Mouse (Mus musculus): ENCODE data around the gene Cpne2. TPM values are rescaled to one million over a fixed set of nuclear protein-coding genes. Genes with fewer than 3 reads are reported as not detected.

Cpne2 gene
- total RNA-seq (2021) = 10 to 100 TPM; 23.3 to 27.0 TPM
- long read RNA-seq, experiment 1, transcript Cpne2-201 (16 exons, 2,342 nt) = major isoform, 15 of 20 reads
- long read RNA-seq, experiment 1, partial matches to known transcripts = 2 of 20 reads
- long read RNA-seq, experiment 1, other reads (novel, unspliced or antisense) = 2 of 20 reads
- long read RNA-seq, experiment 2, transcript Cpne2-201 (16 exons, 2,342 nt) = major isoform, 16 of 20 reads
- long read RNA-seq, experiment 2, partial matches to known transcripts = 1 of 20 reads
- long read RNA-seq, experiment 2, other reads (novel, unspliced or antisense) = 1 of 20 reads

DNA sequence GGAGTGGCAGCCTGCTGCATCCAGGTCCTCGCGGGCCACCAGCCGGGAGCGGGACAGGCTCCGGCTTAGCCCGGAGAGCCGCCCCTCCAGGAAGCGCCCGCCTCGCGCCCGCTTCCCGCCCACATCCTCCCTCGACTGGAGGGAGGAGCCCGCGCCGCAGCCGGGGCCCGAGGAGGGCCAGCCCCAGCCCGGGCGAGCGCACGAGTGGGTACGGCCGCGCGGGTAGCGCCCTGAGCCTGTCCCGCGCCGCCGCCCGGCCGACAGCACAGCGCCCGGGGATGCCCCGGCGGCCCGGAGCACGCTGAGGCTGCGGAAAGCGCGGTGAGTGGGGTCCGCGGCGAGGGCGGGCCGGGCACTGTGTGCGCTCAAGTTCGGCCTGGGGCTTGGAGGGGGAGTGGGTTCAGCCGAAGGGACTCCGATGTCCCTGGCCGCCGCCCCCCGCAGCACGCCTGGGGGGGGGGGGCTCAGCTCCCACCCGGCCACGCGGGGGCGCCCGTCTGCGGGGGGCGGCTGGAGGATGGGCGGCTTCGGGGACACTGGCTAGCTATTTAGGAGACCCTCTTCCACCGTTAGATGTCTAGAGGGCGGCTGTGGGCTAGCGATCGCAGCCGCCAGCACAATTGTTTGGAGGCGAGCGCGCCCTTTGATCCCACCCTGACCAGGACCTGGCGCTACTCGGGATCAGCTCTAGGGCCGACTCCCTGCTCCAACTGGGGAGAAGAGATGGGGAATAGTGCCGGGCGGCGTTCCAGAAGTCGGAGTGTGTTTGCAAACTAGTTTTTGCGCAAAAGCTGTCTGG lies at the start of gene Cpne2:
Cpne2 (plus strand) TSS at position 118 of the 799 bp plus-strand sequence.
- intact Hi-C loops (cut with DNase I) = no loop called here

GRCm38 (mm10) chr8:94485288-94485687 lies 47.5 kb upstream of the Cpne2 start:
- intact Hi-C loops (cut with DNase I) = loop anchor here (5.0 kb wide), 1 partner anchor 153 kb away; no protein-coding TSS in a partner anchor
- DNase-seq (ENCODE audit: low spot score in 2 of 2) = no peak

More for the DNA sequence above, at the start of gene Cpne2:
- peak in 1 of 2 experiments; percentile 41 for DNase-seq (ENCODE audit: low spot score in 2 of 2)

DNA sequence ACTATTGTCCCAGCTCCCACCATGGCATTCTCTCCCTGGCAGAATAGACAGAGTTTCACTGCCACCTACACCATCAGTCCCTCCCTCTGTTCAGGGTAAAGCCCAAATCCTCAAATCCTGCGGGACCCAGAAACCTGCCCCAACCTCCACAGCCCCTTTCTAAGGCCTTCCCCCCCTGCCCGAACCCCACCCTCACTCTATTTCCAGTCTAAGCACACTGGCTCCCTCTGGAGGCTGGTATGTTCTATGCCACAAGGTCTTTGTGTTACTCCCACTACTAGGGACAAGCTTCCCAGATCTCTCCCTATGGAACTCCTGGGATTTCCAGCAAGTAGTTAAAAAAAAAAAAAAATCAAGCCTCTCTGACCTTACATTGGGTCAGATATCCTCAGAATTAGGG lies 46.9 kb upstream of the Cpne2 start:
- intact Hi-C loops (cut with DNase I) = loop anchor here (5.0 kb wide), 1 partner anchor 154 kb away; no protein-coding TSS in a partner anchor
- peak; percentile 45 to 54 for DNase-seq (ENCODE audit: low spot score in 2 of 2)

GRCm38 (mm10) chr8:94488016-94488415 lies 44.8 kb upstream of the Cpne2 start:
- intact Hi-C loops (cut with DNase I) = loop anchor here (5.0 kb wide), 1 partner anchor 156 kb away; no protein-coding TSS in a partner anchor
- no peak for DNase-seq (ENCODE audit: low spot score in 2 of 2)

DNA sequence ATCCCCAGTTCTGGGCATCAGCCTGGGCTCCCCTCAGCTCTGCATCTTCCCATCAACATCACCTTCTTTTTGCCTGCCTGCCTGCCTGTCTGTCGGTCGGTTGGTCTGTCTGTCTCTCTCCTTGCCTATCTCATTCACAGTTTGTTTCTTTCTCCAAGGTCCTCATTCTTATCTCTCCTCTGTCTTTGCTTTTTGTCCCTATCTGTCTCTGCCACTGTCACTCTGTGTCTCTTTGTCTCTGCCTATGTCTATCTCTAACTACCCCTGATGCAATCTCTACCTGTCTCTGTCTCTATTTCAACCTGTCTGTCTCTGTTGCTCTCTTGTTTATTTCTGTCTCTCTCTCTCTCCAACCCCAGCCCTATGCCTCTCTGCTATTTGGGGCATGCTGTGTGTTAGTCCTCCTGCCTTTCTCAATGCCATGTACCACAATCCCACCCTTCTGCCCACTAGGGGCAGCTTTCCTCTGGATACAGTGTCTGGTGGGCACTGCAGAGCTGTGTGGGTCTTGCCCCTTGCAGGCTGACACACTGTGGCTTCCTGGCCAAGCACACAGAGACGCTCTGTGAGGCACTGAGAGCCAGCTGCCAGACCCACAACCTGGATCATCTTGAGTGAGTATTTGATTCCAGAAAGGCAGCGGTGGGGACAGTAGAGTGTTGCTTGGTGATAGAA lies 42.8 kb upstream of the Cpne2 start:
- DNase-seq (ENCODE audit: low spot score in 2 of 2) = no peak
- intact Hi-C loops (cut with DNase I) = loop anchor here (5.0 kb wide), 2 partner anchors 158 to 212 kb away; no protein-coding TSS in a partner anchor

GRCm38 (mm10) chr8:94492021-94492681 lies 40.6 kb upstream of the Cpne2 start:
- peak; percentile 82 to 93 for DNase-seq (ENCODE audit: low spot score in 2 of 2)
- intact Hi-C loops (cut with DNase I) = loop anchor here (5.0 kb wide), 1 partner anchor 210 kb away; no protein-coding TSS in a partner anchor

DNA sequence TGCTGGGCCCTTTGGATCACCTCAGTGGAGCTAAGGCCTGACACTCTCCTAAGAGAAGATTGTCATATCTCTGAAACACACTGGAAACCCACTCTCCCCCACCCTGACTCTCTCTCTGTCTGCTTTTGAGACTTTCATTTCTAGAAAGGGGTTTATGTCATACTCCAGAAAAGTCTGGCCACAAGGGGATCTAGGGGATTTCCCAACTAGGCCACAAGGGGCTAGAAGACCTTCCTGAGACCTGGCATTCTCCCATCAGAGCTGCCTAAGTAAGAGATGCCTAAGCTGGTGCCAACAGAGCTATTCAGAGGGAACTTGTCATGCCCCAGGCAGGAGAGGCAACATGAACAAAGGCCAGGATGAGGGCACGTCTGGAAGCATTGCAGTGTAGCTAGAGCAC lies 39.5 kb upstream of the Cpne2 start:
- intact Hi-C loops (cut with DNase I) = loop anchor here (5.0 kb wide), 1 partner anchor 209 kb away; no protein-coding TSS in a partner anchor
- DNase-seq (ENCODE audit: low spot score in 2 of 2) = no peak

DNA sequence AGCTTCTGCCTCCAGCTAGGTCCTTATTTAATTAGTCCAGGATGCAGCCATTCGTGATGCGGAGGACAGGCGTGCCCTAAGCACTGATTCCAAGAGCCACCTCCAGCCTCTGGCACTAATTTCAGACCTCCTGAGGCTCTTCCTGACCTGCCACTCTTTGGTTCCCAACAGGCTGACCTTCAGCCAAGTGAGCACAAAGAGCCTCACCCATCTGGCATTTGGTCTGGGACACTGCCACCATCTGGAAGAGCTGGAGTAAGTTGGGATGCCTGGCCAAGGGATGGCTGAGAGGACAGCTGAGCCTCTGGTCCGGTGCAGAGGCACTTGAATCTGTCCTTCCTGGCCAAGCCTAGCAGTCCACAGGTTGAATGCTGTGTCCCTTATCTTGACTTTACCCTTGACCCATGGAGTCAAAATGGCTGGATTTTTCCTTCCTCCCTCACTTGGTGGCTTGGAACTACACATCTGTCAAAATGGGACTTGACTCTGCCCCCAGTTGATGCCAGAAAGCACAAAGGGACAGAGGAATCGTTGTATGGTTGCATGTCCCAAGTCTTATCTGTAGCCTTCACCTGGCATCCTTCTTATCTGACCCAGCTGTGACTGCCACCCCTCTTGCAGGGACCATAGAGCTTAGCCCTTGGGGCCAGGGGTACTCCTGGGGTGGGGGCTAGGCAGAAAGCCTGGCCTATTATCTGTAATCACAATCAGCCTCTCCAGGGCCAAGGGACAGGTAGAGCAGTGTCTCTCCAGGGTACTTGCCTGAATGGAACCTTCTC lies 17.2 kb upstream of the Cpne2 start:
- no peak for DNase-seq (ENCODE audit: low spot score in 2 of 2)
- intact Hi-C loops (cut with DNase I) = no loop called here

DNA sequence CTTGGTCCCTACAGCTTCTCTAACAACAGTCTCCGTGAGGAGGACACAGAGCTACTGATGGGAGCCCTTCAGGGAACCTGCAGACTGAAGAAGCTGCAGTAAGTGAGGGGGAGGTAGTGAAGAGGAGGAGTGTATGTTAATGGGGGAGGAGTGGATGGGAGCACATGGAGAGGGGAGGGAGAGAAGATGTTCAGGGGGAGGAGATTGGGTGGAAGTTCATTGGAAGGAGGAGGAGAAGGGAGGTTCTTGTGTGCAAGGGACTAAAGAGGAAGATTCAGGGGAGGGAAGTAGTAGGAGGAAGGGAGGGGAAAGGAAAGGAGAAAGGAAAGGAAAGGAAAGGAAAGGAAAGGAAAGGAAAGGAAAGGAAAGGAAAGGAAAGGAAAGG lies 16.6 kb upstream of the Cpne2 start:
- no peak for DNase-seq (ENCODE audit: low spot score in 2 of 2)
- intact Hi-C loops (cut with DNase I) = no loop called here

- peak in 1 of 2 experiments; percentile 47 for DNase-seq (ENCODE audit: low spot score in 2 of 2)
- intact Hi-C loops (cut with DNase I) = no loop called here
Measured at GRCm38 (mm10) chr8:94516766-94517165, 16.0 kb upstream of the Cpne2 start.

- intact Hi-C loops (cut with DNase I) = no loop called here
- DNase-seq (ENCODE audit: low spot score in 2 of 2) = no peak
Measured at GRCm38 (mm10) chr8:94518331-94518730, 14.5 kb upstream of the Cpne2 start.

DNA sequence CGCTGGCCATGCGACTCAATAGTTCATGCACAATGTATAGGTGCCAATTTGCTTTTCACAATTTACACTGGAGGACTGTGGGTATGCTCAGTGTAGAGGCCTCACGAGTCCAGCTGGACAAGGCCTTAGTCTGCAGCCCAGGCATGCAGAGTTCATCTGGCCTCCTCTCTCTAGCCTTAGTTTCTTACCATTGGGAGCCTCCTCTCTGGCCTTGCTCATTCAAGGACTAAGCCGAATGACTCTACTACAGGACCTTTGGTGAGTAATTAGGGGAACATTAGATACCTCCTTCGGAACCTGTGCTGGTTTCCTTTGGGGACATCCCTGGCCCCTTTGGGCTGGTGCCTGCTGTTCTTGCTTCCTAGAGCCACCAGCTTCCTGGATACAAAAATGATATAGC lies 13.8 kb upstream of the Cpne2 start:
- DNase-seq (ENCODE audit: low spot score in 2 of 2) = no peak
- intact Hi-C loops (cut with DNase I) = no loop called here

DNA sequence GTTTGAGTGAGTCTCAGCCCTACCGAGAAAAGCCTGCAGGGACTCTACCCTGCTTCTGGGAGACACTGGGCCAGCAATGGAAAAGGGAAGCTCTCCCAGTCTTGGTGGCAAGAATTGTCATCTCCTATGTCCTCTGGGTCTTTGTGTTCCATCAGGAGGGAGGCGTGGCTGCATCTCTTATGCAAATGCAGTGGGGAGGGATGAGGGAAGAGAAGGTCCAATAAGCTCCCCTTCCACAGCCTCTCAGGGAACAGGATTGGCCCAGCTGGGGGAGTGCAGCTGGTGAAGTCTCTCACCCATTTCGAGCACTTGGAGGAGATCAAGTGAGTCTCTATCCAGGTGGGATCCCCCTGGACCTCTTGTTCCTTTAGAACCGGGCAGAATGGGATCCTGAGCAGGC lies 11.3 kb upstream of the Cpne2 start:
- no peak for DNase-seq (ENCODE audit: low spot score in 2 of 2)
- intact Hi-C loops (cut with DNase I) = no loop called here

DNA sequence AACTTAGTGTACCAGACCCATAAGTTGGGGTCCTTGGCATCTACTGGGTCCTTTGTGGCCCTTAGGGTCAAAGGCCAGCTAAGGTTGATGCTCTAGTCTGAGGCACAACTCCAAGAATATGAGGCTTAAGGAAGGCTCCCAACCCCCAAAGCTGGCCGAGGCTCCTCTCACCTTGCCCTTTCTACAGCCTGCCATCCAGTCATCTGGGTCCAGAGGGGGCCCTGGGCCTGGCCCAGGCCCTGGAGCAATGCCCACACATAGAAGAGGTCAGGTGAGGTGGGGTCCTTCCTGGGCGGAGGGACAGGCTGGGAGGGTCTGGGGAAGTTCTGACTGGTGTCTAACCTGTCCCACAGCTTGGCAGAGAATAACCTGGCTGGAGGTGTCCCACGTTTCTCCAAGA lies 10.3 kb upstream of the Cpne2 start:
- DNase-seq (ENCODE audit: low spot score in 2 of 2) = no peak
- intact Hi-C loops (cut with DNase I) = no loop called here

DNA sequence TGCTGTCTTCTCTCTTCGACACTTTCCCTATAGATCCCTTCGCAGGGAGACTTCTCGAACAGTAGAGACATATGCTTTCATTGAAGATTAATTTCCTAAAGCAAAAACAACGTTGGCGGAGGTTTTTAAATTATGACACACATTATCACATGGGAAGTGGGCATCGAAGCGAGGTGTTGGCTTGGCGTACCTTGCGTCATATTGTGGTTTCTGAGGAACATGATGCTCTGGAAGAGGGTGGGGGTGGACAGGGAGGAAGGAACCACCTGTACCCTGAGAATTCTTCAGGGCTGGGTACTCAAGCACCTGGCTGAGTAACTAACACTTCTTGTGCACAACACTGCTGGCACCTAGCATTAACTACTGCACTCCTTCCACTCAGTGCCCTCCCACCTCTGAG lies 8.2 kb upstream of the Cpne2 start:
- no peak for DNase-seq (ENCODE audit: low spot score in 2 of 2)
- intact Hi-C loops (cut with DNase I) = no loop called here

GRCm38 (mm10) chr8:94527178-94527577 lies 5.6 kb upstream of the Cpne2 start:
- intact Hi-C loops (cut with DNase I) = loop anchor here (5.0 kb wide), 1 partner anchor 170 kb away; the partner anchor contains the start of gene Pllp
- no peak for DNase-seq (ENCODE audit: low spot score in 2 of 2)

DNA sequence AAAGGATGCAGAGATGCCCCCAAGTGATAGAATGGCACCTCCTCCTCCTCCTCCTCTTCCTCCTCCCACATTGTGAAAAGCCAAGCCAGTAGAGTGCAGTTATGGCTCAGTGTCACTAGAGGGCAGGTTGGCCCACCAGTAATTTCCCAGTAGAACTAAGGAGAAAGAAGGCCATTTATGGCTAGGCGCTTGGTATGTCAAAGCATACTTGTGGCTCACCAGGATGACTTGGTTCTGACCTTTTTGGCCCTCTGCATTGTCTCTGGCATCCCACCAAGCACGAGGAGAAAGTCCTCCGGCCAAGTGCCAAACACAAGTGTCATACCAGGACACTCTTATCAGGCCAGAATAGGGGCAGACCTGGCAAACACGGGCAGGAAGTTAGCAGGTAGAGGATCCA lies 4.5 kb upstream of the Cpne2 start:
- intact Hi-C loops (cut with DNase I) = loop anchor here (1.0 to 5.0 kb wide), 2 partner anchors 56 to 169 kb away; partner anchors contain the start of gene Pllp

DNA sequence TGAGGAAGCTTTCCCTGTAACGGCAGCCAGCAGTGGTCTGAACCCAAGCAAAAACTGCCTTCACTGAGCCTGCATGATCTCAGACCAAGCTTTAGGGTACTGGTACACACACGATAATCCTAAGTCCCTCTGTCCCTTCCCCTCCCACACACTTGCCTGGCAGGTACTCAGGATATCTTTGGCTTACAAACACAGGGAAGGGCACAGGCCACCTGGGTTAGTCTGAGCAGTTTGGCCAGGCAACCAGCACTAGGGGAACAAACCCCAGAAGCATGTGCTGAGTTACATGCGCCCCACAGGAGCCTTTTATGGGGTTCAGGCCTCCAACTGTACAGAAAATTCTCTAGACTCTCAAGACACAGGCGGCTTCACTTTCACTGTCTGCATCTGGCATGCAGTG lies 2.9 kb upstream of the Cpne2 start:
- no peak for DNase-seq (ENCODE audit: low spot score in 2 of 2)
- intact Hi-C loops (cut with DNase I) = loop anchor here (5.0 kb wide), 1 partner anchor 167 kb away; the partner anchor contains the start of gene Pllp

More for the DNA sequence above, 4.5 kb upstream of the Cpne2 start:
- DNase-seq (ENCODE audit: low spot score in 2 of 2) = peak; percentile 65

Data from left cerebral cortex, postnatal 14 days (tissue).